Mouse (Mus musculus) lung, adult 2 months (tissue): Measurements from ENCODE around the gene Gltp.

Experiments used
- CTCF ChIP-seq: fragments of 200-500 bp; IDR thresholded peaks from 2 replicates; pipeline ENCODE4 v1.5.1; 2011; ENCODE audit warnings: mild to moderate bottlenecking, low read length, control low read depth; ENCODE audit not compliant: insufficient read depth
- POLR2A ChIP-seq: fragments of 200-500 bp; IDR thresholded peaks from 2 replicates; pipeline ENCODE4 v1.6.1; 2011; ENCODE audit warnings: low read depth, mild to moderate bottlenecking, control low read depth, low read length, borderline replicate concordance; ENCODE audit errors: extremely low read depth

- TF ChIP-seq POLR2A (no peak), CTCF (no peak)
Observed at GRCm38 (mm10) chr5:114719928-114720270, 29.1 kb upstream of the Gltp start.
